Mouse (Mus musculus) liver, embryonic 14.5 days (tissue): ENCODE data around the gene Dhx29. TPM values are rescaled to one million over a fixed set of nuclear protein-coding genes. Genes with fewer than 3 reads are reported as not detected.
A peak's percentile ranks its signal among the peaks of the same experiment; 100 is the strongest.

ENCODE experiments used
- ATAC-seq: fragments of 200-750 bp; cut with Nextera tagmentation; 2 replicates; pipeline ENCODE4 v1.8.0; 2017; ENCODE audit warnings: moderate number of reproducible peaks, mild to moderate bottlenecking, moderate library complexity; ENCODE audit not compliant: insufficient read depth
- DNase-seq, 3 experiments: peaks; one replicate each; pipeline ENCODE4 v3.0.0-alpha.2; 2012 to 2013; ENCODE audit warnings: low read depth in 3 of 3, low spot score in 3 of 3
- H3K27ac ChIP-seq: fragments of 300-500 bp; sonication (generic); 2 replicates; pipeline ENCODE4 v1.5.1; 2014; ENCODE audit warnings: moderate library complexity, mild to moderate bottlenecking, control low read depth, inconsistent platforms
- H3K27me3 ChIP-seq: fragments of 300-500 bp; sonication (generic); 2 replicates; pipeline ENCODE4 v1.6.1; 2014; ENCODE audit warnings: mild to moderate bottlenecking, low read length, moderate library complexity; ENCODE audit not compliant: control insufficient read depth, insufficient read depth
- H3K36me3 ChIP-seq: fragments of 300-500 bp; sonication (generic); replicated peaks from 2 replicates; pipeline ENCODE4 v1.6.1; 2014; ENCODE audit warnings: low read depth; ENCODE audit not compliant: control insufficient read depth, insufficient read depth
- H3K4me1 ChIP-seq, 2 experiments: fragments of 200-500 bp in 1 of 2; fragments of 300-500 bp in 1 of 2; sonication (generic) in 1 of 2; replicated peaks; 2 replicates each; pipeline ENCODE4 v1.6.1; 2012 to 2014; ENCODE audit warnings: antibody characterized with exemption in 1 of 2, inconsistent platforms in 1 of 2, low read length in 1 of 2; ENCODE audit not compliant: control insufficient read depth in 2 of 2, insufficient read depth in 2 of 2
- H3K4me2 ChIP-seq: fragments of 300-500 bp; sonication (generic); 2 replicates; pipeline ENCODE4 v1.6.1; 2014; ENCODE audit warnings: low read depth, mild to moderate bottlenecking, control low read depth, moderate library complexity
- H3K4me3 ChIP-seq, 2 experiments: fragments of 200-500 bp in 1 of 2; fragments of 300-500 bp in 1 of 2; sonication (generic) in 1 of 2; 2 replicates each; pipeline ENCODE4 v1.5.1; 2012 to 2014; ENCODE audit warnings: low read depth in 2 of 2, low read length in 2 of 2, mild to moderate bottlenecking in 2 of 2, control low read depth in 1 of 2, inconsistent platforms in 1 of 2, moderate library complexity in 1 of 2; ENCODE audit not compliant: insufficient read depth in 1 of 2
- H3K9ac ChIP-seq: fragments of 300-500 bp; sonication (generic); replicated peaks from 2 replicates; pipeline ENCODE4 v1.6.1; 2014; ENCODE audit warnings: mild to moderate bottlenecking, control low read depth, moderate library complexity
- H3K9me3 ChIP-seq: fragments of 300-500 bp; sonication (generic); 2 replicates; pipeline ENCODE4 v1.6.1; 2016; ENCODE audit warnings: low read length, mixed read lengths; ENCODE audit not compliant: control insufficient read depth
- CTCF ChIP-seq: IDR thresholded peaks from 2 replicates; pipeline ENCODE4 v1.5.1; 2016; ENCODE audit warnings: antibody characterized with exemption, low read depth, control low read depth
- EP300 ChIP-seq: IDR thresholded peaks from 2 replicates; pipeline ENCODE4 v1.6.1; 2016; ENCODE audit warnings: antibody characterized with exemption, low read depth
- WGBS: fragments of 180-500 bp; shearing (Covaris S2); extraction: QIAGEN DNeasy Blood & Tissue Kit; methylation state at CpG from one replicate; pipeline ENCODE4 v1.1.7; 2014; ENCODE audit not compliant: insufficient replicate concordance; 5-methylcytosine and 5-hydroxymethylcytosine counted together
- polyA plus RNA-seq, 2 experiments: library from polyadenylated mRNA; depleted of rRNA in 1 of 2; stranded (reverse) in 1 of 2; unstranded in 1 of 2; fragments of >200 nt; fragmentation: Nextera tagmentation in 1 of 2; extraction: Ambion mirVana in 1 of 2; gene quantifications; 2 replicates each; pipeline versions ENCODE4 v1.2.1 to v1.2.3; 2012 to 2014

Gene Dhx29
- polyA plus RNA-seq (2012; rRNA removed): 2.1 and 3.9 TPM in 2 replicates
- polyA plus RNA-seq (2014; fragmentation: Nextera tagmentation; extraction: Ambion mirVana): 6.3 and 6.6 TPM in 2 replicates

DNA sequence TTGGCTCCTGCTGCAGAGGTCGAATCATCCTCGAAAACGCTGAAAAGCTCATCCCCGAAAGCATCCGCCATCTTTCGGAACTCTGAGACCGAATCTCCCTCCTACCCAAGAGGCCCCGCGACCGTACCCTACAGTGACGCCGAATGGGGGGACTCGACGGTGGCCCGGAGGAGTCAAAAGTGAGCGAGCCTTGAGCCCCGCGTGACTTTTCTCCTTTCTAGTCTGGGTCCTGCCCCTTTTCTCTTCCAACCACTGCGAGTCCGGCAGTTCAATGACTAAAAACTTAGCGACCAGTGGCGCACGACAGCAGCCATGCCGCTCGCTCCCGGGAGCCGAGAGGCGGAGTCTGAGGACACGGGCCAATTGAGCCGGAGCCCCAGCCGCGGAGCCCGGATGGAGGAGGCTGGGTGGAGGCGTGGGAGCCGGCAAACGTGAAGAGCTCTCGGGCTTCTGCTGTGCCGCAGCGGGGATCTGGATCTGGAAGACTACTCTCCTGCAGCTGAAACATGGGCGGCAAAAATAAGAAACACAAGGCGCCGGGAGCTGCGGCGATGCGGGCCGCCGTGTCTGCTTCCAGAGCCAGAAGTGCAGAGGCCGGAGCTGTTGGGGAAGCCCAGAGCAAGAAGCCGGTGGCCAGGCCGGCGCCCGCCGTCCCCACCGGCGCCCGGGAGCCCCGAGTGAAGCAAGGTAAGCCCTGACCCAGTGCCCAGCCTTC, at the start of gene Dhx29, which contains the start of gene Mtrex:
TSS of gene Dhx29 (plus strand) at position 168 of the 715 bp plus-strand sequence.
TSS of gene Mtrex (minus strand) at position 112 of the 715 bp plus-strand sequence.
- Histone ChIP-seq H3K4me1 (peaks cover 6 to 12% of the 10 kb centered on the region in 2 experiments), H3K9me3 (no peaks in the 10 kb centered on the region), H3K36me3 (no peaks in the 10 kb centered on the region; the same call in 1 of the 2 replicates), H3K4me2 (peak within 1 kb of the TSS; percentile 76), H3K4me3 (peak within 1 kb of the TSS; percentile 69 to 98), H3K27me3 (no peaks in the 10 kb centered on the region), H3K9ac (peak within 1 kb of the TSS; percentile 90), H3K27ac (peak within 1 kb of the TSS; percentile 90)
- peak; percentile 39; the same call in 1 of the 2 replicates for TF ChIP-seq EP300
- no peak for TF ChIP-seq CTCF
- WGBS: under 1% methylated on average over 57 of the region's 57 CpGs
- peak; percentile 97 for ATAC-seq
- DNase-seq: peak; percentile 96 to 97 (median 96)

DNA sequence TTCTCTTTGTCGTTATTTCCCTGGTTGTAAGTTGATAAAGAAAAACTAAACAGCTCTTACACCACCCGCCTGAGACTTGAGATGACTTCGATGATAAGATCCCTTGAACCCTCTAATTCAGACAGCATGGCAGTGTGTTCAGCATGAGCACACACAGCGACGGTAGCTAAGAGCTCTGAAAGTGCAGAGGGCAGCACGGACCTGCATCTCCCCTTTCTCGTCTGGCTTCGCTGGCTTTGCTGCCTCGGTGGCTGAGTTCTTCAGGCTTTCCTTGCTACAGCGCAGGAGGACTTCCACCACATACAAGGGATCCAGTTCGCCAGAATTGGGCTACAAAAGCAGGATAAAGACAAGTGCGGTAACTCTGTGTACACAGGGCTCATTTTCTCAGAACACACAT, 40.0 kb upstream of the Dhx29 start:
- no peak for DNase-seq
- no peaks in the 10 kb centered on the region for H3K27me3 ChIP-seq
- no peak overlapping the region for H3K27ac ChIP-seq
- peaks cover 64% of the 10 kb centered on the region for H3K36me3 ChIP-seq
- TF ChIP-seq EP300 (no peak), CTCF (no peak)
- H3K4me1 ChIP-seq: no peaks in the 10 kb centered on the region
- H3K4me2 ChIP-seq: no peak overlapping the region
- no peak overlapping the region for H3K4me3 ChIP-seq
- no peak for ATAC-seq
- 84% methylated on average over 12 of the region's 12 CpGs for WGBS
- H3K9me3 ChIP-seq: no peaks in the 10 kb centered on the region
- H3K9ac ChIP-seq: no peak overlapping the region

DNA sequence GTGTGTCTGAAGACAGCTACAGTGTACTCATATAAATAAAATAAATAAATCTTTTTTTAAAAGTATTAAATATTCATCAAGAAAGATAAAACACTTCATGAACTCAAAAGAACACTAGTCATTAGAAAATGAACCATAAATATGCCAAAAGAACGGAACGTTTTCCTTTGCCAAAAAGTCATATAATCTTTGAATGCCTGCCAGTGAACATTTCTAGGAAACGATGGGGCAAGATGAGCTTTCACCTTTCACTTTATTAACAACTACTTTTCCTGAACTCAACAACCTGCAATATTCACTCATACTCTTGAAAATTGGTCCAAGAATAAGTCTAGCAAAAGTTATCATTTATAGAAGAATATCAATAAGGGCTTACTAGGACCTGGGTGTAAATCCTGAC, 25.1 kb upstream of the Dhx29 start:
- Histone ChIP-seq H3K9me3 (no peaks in the 10 kb centered on the region), H3K9ac (no peak overlapping the region), H3K4me2 (no peak overlapping the region), H3K4me3 (no peak overlapping the region), H3K4me1 (no peaks in the 10 kb centered on the region), H3K36me3 (peaks cover 59% of the 10 kb centered on the region), H3K27ac (no peak overlapping the region), H3K27me3 (no peaks in the 10 kb centered on the region)
- DNase-seq: no peak
- WGBS: 85% methylated on average over 3 of the region's 3 CpGs
- ATAC-seq: no peak
- no peak for TF ChIP-seq EP300
- TF ChIP-seq CTCF: no peak

DNA sequence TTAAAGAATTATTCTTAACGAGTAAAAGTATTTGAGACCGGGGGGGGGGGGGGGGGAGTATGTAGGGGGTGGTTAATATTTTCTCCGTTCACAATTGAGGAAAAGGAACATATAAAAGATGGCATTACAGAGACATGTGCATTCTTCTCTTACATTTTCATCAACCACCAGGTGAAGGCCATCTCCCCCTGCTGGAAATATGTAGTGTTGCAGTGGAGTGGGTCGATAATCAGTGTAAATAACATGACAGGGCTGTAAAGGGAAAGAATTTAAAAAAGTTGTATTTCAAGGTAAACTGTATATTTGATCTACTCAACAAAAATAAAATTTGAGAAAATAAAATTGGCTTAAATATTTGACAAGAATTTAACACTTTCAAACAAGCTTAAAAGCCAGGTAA, 17.6 kb upstream of the Dhx29 start:
- Histone ChIP-seq H3K27ac (no peak overlapping the region), H3K9me3 (no peaks in the 10 kb centered on the region), H3K9ac (no peak overlapping the region), H3K4me2 (no peak overlapping the region), H3K27me3 (no peaks in the 10 kb centered on the region), H3K4me3 (no peak overlapping the region), H3K36me3 (peaks cover 43% of the 10 kb centered on the region), H3K4me1 (no peaks in the 10 kb centered on the region)
- WGBS: 54% methylated on average over 4 of the region's 4 CpGs
- TF ChIP-seq CTCF: peak; percentile 81
- no peak for TF ChIP-seq EP300
- ATAC-seq: no peak
- peak in 1 of 3 experiments; percentile 36 for DNase-seq

DNA sequence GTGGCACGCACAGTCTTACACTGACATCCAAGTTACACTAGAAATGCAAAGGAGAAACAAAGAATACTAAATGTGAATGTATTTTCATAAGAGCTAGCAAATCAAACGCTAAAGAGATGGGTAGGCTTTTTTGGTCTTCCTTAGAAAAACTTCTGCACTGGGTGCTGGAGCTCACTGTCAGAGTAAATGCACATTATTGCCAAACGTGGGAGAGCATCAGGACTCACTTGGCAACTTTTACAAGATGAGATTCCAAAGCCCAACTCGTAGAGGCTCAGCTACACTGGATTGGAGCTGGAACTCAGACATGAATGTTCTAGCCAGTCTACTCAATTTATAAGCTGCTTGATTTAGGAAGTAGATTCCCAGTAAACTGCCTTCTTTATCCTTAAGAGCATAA, 16.8 kb upstream of the Dhx29 start:
- H3K27ac ChIP-seq: no peak overlapping the region
- DNase-seq: no peak
- no peaks in the 10 kb centered on the region for H3K4me1 ChIP-seq
- H3K9me3 ChIP-seq: no peaks in the 10 kb centered on the region
- ATAC-seq: no peak
- H3K4me2 ChIP-seq: no peak overlapping the region
- no peak overlapping the region for H3K9ac ChIP-seq
- H3K4me3 ChIP-seq: no peak overlapping the region
- no peaks in the 10 kb centered on the region for H3K27me3 ChIP-seq
- TF ChIP-seq CTCF: no peak
- peaks cover 38% of the 10 kb centered on the region for H3K36me3 ChIP-seq
- WGBS: 83% methylated on average over 4 of the region's 4 CpGs
